8 mouse cellular contexts compared by ENCODE assay signal in the genomic region with DNA sequence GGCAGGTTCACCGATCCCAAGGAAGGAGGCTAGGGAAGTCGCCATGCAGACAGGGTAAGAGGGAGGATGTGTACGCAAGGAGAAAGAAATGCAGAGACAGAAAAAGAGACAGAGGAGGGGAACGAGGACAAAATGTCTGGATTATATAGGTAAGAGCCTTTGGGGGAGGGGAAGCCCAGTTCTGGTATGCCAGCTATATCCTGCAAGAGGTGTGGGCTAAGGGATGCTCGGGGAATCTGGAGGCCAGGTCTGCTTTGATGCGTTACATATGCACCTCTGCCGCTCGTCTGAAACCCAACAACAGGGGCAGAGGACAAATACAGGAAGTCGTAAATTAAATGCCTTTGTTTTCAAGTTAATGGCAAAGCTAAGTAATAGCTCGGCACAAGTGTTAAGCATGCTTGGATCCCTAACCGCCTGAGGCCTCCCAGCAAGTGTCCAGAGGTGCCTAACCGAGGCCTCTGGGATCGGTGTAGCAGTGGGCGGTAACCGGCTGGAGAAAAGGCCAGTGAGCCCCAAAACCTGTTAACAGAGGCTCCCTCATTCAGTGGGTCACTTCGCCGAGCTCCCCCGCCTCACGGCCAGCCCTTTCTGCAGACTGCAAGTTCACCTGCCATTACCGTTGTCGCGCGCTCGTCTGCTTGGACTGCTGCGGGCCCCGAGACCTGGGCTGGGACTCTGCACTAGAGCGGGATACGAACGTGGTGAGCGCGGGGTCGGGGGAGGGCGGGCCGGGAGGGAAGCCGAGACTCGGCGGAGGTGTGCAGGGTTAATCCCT. TPM values are rescaled to one million over a fixed set of nuclear protein-coding genes. Genes with fewer than 3 reads are reported as not detected.
DNase-seq lines count a peak whose midpoint lies in the region; ATAC-seq and TF ChIP-seq lines count a peak whose summit lies in the region.

No protein-coding gene starts in this region.

- H3K36me3 ChIP-seq in forebrain, embryonic 16.5 days (ENCODE audit: control insufficient read depth, insufficient read depth), result peaks cover 16% of the 10 kb centered on the region
- H3K36me3 ChIP-seq in limb, embryonic 10.5 days, result peaks cover 24% of the 10 kb centered on the region

- intact Hi-C loops in left cerebral cortex, adult 2 months (cut with DNase I), result no loop called here

- H3K4me3 ChIP-seq in left cerebral cortex, adult 2 months, result peak overlapping the region; percentile 94
- peak overlapping the region; percentile 86 for H3K4me3 ChIP-seq in forebrain, embryonic 16.5 days (replicated peaks; ENCODE audit: low read length)
- H3K4me3 ChIP-seq in limb, embryonic 10.5 days, result peak overlapping the region; percentile 83

- H3K27me3 ChIP-seq in forebrain, embryonic 16.5 days (replicated peaks; ENCODE audit: control insufficient read depth, insufficient read depth, low read length), result peaks cover 32% of the 10 kb centered on the region
- peaks cover 21% of the 10 kb centered on the region for H3K27me3 ChIP-seq in limb, embryonic 10.5 days (ENCODE audit: low read depth, poor library complexity, severe bottlenecking)

- peak overlapping the region; percentile 75 for H3K9ac ChIP-seq in forebrain, embryonic 16.5 days (replicated peaks; ENCODE audit: low read depth, low read length)

- peak in 1 of 2 experiments; percentile 42 for DNase-seq in left cerebral cortex, adult 2 months (ENCODE audit: extremely low spot score in 1 of 2, low spot score in 2 of 2)
- no peak for DNase-seq in left cerebral cortex, adult 11 months (ENCODE audit: low spot score)
- peak; percentile 64 for DNase-seq in adrenal gland, postnatal 14 days
- no peak for DNase-seq in limb, embryonic 10.5 days (ENCODE audit: low spot score)
- peak; percentile 62 for DNase-seq in naive thymus-derived CD4-positive, alpha-beta T cell, adult 2 months (ENCODE audit: low read depth)
- no peak for DNase-seq in Muller cell, postnatal 12 days (ENCODE audit: inconsistent ontology term)

- ATAC-seq in forebrain, embryonic 16.5 days, result peak; percentile 69
- ATAC-seq in megakaryocyte-erythroid progenitor cell, adult 5-6 weeks (replicated peaks; ENCODE audit: low FRiP score, low TSS enrichment, poor library complexity, severe bottlenecking), result no peak

- peak overlapping the region; percentile 97 for H3K4me2 ChIP-seq in forebrain, embryonic 16.5 days (ENCODE audit: low read length)

- no peaks in the 10 kb centered on the region for H3K9me3 ChIP-seq in forebrain, embryonic 16.5 days (ENCODE audit: control insufficient read depth, low read length)
- no peaks in the 10 kb centered on the region for H3K9me3 ChIP-seq in limb, embryonic 10.5 days (replicated peaks)

- WGBS in forebrain, embryonic 16.5 days, result 3% methylated on average over 37 of the region's 37 CpGs
- WGBS in limb, embryonic 10.5 days, result 5% methylated on average over 37 of the region's 37 CpGs

- no peak for TF ChIP-seq CTCF in left cerebral cortex, adult 2 months (IDR thresholded peaks at IDR 0.05)

- H3K4me1 ChIP-seq in forebrain, embryonic 16.5 days (replicated peaks; ENCODE audit: control insufficient read depth, insufficient read depth, low read length), result peaks cover 41% of the 10 kb centered on the region
- H3K4me1 ChIP-seq in limb, embryonic 10.5 days, result peaks cover 72% of the 10 kb centered on the region

- peak overlapping the region; percentile 78 for H3K27ac ChIP-seq in left cerebral cortex, adult 2 months
- H3K27ac ChIP-seq in forebrain, embryonic 16.5 days (ENCODE audit: low read length), result peak overlapping the region; percentile 67
- H3K27ac ChIP-seq in limb, embryonic 10.5 days, result peak overlapping the region; percentile 93

RNA-seq across cellular contexts. Expression of a gene that starts 2.4 kb away (rescaled TPM):
- total RNA-seq in left cerebral cortex, adult 2 months (2021), result 10 to 100 TPM; 19.7 to 20.5 TPM
- 22.9 and 26.2 TPM in 2 replicates for total RNA-seq in adrenal gland, postnatal 14 days (2021)
- polyA plus RNA-seq in forebrain, embryonic 16.5 days (2015; fragmentation: Nextera tagmentation; extraction: Ambion mirVana), result 43.4 and 45.4 TPM in 2 replicates
- polyA plus RNA-seq in limb, embryonic 10.5 days (2016; fragmentation: Nextera tagmentation; extraction: Ambion mirVana), result 55.3 and 57.4 TPM in 2 replicates
- total RNA-seq in megakaryocyte-erythroid progenitor cell, adult 5-6 weeks (2014; fragmentation: Nextera tagmentation), result 24.6 and 29.3 TPM in 2 replicates
- total RNA-seq in megakaryocyte-erythroid progenitor cell, adult 5-6 weeks (2017), result 32.8 and 40.3 TPM in 2 replicates

RNA-seq across cellular contexts. Expression of a gene that starts 6.6 kb away (rescaled TPM):
- total RNA-seq in left cerebral cortex, adult 2 months (2021), result 1 to 10 TPM; 3.8 to 4.7 TPM
- total RNA-seq in adrenal gland, postnatal 14 days (2021), result 0.19 and 0.38 TPM in 2 replicates
- 2.2 and 3.2 TPM in 2 replicates for polyA plus RNA-seq in forebrain, embryonic 16.5 days (2015; fragmentation: Nextera tagmentation; extraction: Ambion mirVana)
- polyA plus RNA-seq in limb, embryonic 10.5 days (2016; fragmentation: Nextera tagmentation; extraction: Ambion mirVana), result 0.25 and 0.33 TPM in 2 replicates
- not detected in 2 replicates for total RNA-seq in megakaryocyte-erythroid progenitor cell, adult 5-6 weeks (2014; fragmentation: Nextera tagmentation)
- total RNA-seq in megakaryocyte-erythroid progenitor cell, adult 5-6 weeks (2017), result not detected in 2 replicates

RNA-seq across cellular contexts. Expression of a gene that starts 9.3 kb away (rescaled TPM):
- total RNA-seq in left cerebral cortex, adult 2 months (2021), result 10 to 100 TPM; 91.0 to 99.1 TPM
- 32.7 and 37.9 TPM in 2 replicates for total RNA-seq in adrenal gland, postnatal 14 days (2021)
- 93.2 and 98.5 TPM in 2 replicates for polyA plus RNA-seq in forebrain, embryonic 16.5 days (2015; fragmentation: Nextera tagmentation; extraction: Ambion mirVana)
- 60.4 and 62.5 TPM in 2 replicates for polyA plus RNA-seq in limb, embryonic 10.5 days (2016; fragmentation: Nextera tagmentation; extraction: Ambion mirVana)
- 27.2 and 33.6 TPM in 2 replicates for total RNA-seq in megakaryocyte-erythroid progenitor cell, adult 5-6 weeks (2014; fragmentation: Nextera tagmentation)
- total RNA-seq in megakaryocyte-erythroid progenitor cell, adult 5-6 weeks (2017), result 15.6 and 26.1 TPM in 2 replicates

RNA-seq across cellular contexts. Expression of a gene that starts 11.7 kb away (rescaled TPM):
- 10 to 100 TPM; 39.7 to 48.3 TPM for total RNA-seq in left cerebral cortex, adult 2 months (2021)
- total RNA-seq in adrenal gland, postnatal 14 days (2021), result 21.5 and 22.2 TPM in 2 replicates
- polyA plus RNA-seq in forebrain, embryonic 16.5 days (2015; fragmentation: Nextera tagmentation; extraction: Ambion mirVana), result 88.4 and 89.8 TPM in 2 replicates
- 34.0 and 37.3 TPM in 2 replicates for polyA plus RNA-seq in limb, embryonic 10.5 days (2016; fragmentation: Nextera tagmentation; extraction: Ambion mirVana)
- 14.8 and 19.1 TPM in 2 replicates for total RNA-seq in megakaryocyte-erythroid progenitor cell, adult 5-6 weeks (2014; fragmentation: Nextera tagmentation)
- total RNA-seq in megakaryocyte-erythroid progenitor cell, adult 5-6 weeks (2017), result 7.5 and 8.7 TPM in 2 replicates

RNA-seq across cellular contexts. Expression of a gene that starts 11.7 kb away (rescaled TPM):
- total RNA-seq in left cerebral cortex, adult 2 months (2021), result 10 to 100 TPM; 14.7 to 16.7 TPM
- 14.0 and 17.4 TPM in 2 replicates for total RNA-seq in adrenal gland, postnatal 14 days (2021)
- 35.7 and 38.5 TPM in 2 replicates for polyA plus RNA-seq in forebrain, embryonic 16.5 days (2015; fragmentation: Nextera tagmentation; extraction: Ambion mirVana)
- 13.2 and 15.8 TPM in 2 replicates for polyA plus RNA-seq in limb, embryonic 10.5 days (2016; fragmentation: Nextera tagmentation; extraction: Ambion mirVana)
- total RNA-seq in megakaryocyte-erythroid progenitor cell, adult 5-6 weeks (2014; fragmentation: Nextera tagmentation), result 5.3 and 16.6 TPM in 2 replicates
- total RNA-seq in megakaryocyte-erythroid progenitor cell, adult 5-6 weeks (2017), result 14.5 and 15.0 TPM in 2 replicates

Comparison
In these comparisons a context has a peak if more than half of its experiments do, and no peak if none do; other contexts are left out.
1. DNase-seq: peak in adrenal gland, postnatal 14 days (single experiment) and naive thymus-derived CD4-positive, alpha-beta T cell, adult 2 months (single experiment); none in left cerebral cortex, adult 11 months (single experiment), limb, embryonic 10.5 days (single experiment) and Muller cell, postnatal 12 days (single experiment).
2. Peak in every context shown above with its lines, with median percentiles within 50 percentile points of each other: H3K27ac ChIP-seq and H3K4me3 ChIP-seq.